Mouse (Mus musculus): ENCODE results near the gene Egln3. TPM values are rescaled to one million over a fixed set of nuclear protein-coding genes. Genes with fewer than 3 reads are reported as not detected.

Gene Egln3
- polyA plus RNA-seq, 1 experiment: 6.3 TPM

- no peaks in the 10 kb centered on the region for H3K4me1 ChIP-seq (ENCODE audit: control insufficient read depth, insufficient read depth, low read length)
Observed at GRCm38 (mm10) chr12:54226341-54226740, 22.7 kb upstream of the Egln3 start.

GRCm38 (mm10) chr12:54225610-54226009 is 21.9 kb upstream of the Egln3 start:
- TF ChIP-seq POLR2A (IDR thresholded peaks at IDR 0.05; ENCODE audit: extremely low read depth, insufficient read depth, low read length) (no peak), CTCF (IDR thresholded peaks at IDR 0.05; ENCODE audit: extremely low read depth, insufficient read depth, low read length) (no peak)
- Histone ChIP-seq H3K4me3 (ENCODE audit: insufficient read depth, low read length) (no peak overlapping the region), H3K4me1 (ENCODE audit: control insufficient read depth, insufficient read depth, low read length) (no peaks in the 10 kb centered on the region), H3K27ac (ENCODE audit: insufficient read depth, low read length) (no peak overlapping the region)

More at GRCm38 (mm10) chr12:54226341-54226740, 22.7 kb upstream of the Egln3 start:
- H3K4me3 ChIP-seq (ENCODE audit: insufficient read depth, low read length): no peak overlapping the region
- no peak overlapping the region for H3K27ac ChIP-seq (ENCODE audit: insufficient read depth, low read length)
- TF ChIP-seq POLR2A (IDR thresholded peaks at IDR 0.05; ENCODE audit: extremely low read depth, insufficient read depth, low read length) (no peak), CTCF (IDR thresholded peaks at IDR 0.05; ENCODE audit: extremely low read depth, insufficient read depth, low read length) (no peak)

- no peak for TF ChIP-seq POLR2A (IDR thresholded peaks at IDR 0.05; ENCODE audit: extremely low read depth, insufficient read depth, low read length)
- TF ChIP-seq CTCF (IDR thresholded peaks at IDR 0.05; ENCODE audit: extremely low read depth, insufficient read depth, low read length): no peak
- Histone ChIP-seq H3K4me1 (ENCODE audit: control insufficient read depth, insufficient read depth, low read length) (no peaks in the 10 kb centered on the region), H3K27ac (ENCODE audit: insufficient read depth, low read length) (no peak overlapping the region), H3K4me3 (ENCODE audit: insufficient read depth, low read length) (no peak overlapping the region)
Observed at GRCm38 (mm10) chr12:54225090-54225489, 21.4 kb upstream of the Egln3 start.

- H3K4me1 ChIP-seq (ENCODE audit: control insufficient read depth, insufficient read depth, low read length): no peaks in the 10 kb centered on the region
- H3K27ac ChIP-seq (ENCODE audit: insufficient read depth, low read length): no peak overlapping the region
- H3K4me3 ChIP-seq (ENCODE audit: insufficient read depth, low read length): no peak overlapping the region
- no peak for TF ChIP-seq POLR2A (IDR thresholded peaks at IDR 0.05; ENCODE audit: extremely low read depth, insufficient read depth, low read length)
- TF ChIP-seq CTCF (IDR thresholded peaks at IDR 0.05; ENCODE audit: extremely low read depth, insufficient read depth, low read length): no peak
Observed at GRCm38 (mm10) chr12:54222036-54222760, 18.5 kb upstream of the Egln3 start.

GRCm38 (mm10) chr12:54216673-54217072 is 13.0 kb upstream of the Egln3 start:
- H3K4me3 ChIP-seq (ENCODE audit: insufficient read depth, low read length): no peak overlapping the region
- H3K4me1 ChIP-seq (ENCODE audit: control insufficient read depth, insufficient read depth, low read length): no peaks in the 10 kb centered on the region
- no peak for TF ChIP-seq CTCF (IDR thresholded peaks at IDR 0.05; ENCODE audit: extremely low read depth, insufficient read depth, low read length)
- TF ChIP-seq POLR2A (IDR thresholded peaks at IDR 0.05; ENCODE audit: extremely low read depth, insufficient read depth, low read length): no peak
- no peak overlapping the region for H3K27ac ChIP-seq (ENCODE audit: insufficient read depth, low read length)

GRCm38 (mm10) chr12:54214426-54214825 is 10.8 kb upstream of the Egln3 start:
- TF ChIP-seq POLR2A (IDR thresholded peaks at IDR 0.05; ENCODE audit: extremely low read depth, insufficient read depth, low read length): no peak
- TF ChIP-seq CTCF (IDR thresholded peaks at IDR 0.05; ENCODE audit: extremely low read depth, insufficient read depth, low read length): no peak
- H3K4me3 ChIP-seq (ENCODE audit: insufficient read depth, low read length): no peak overlapping the region
- H3K4me1 ChIP-seq (ENCODE audit: control insufficient read depth, insufficient read depth, low read length): no peaks in the 10 kb centered on the region
- H3K27ac ChIP-seq (ENCODE audit: insufficient read depth, low read length): no peak overlapping the region

GRCm38 (mm10) chr12:54213871-54214270 is 10.2 kb upstream of the Egln3 start:
- Histone ChIP-seq H3K4me3 (ENCODE audit: insufficient read depth, low read length) (no peak overlapping the region), H3K4me1 (ENCODE audit: control insufficient read depth, insufficient read depth, low read length) (no peaks in the 10 kb centered on the region), H3K27ac (ENCODE audit: insufficient read depth, low read length) (no peak overlapping the region)
- TF ChIP-seq POLR2A (IDR thresholded peaks at IDR 0.05; ENCODE audit: extremely low read depth, insufficient read depth, low read length): no peak
- TF ChIP-seq CTCF (IDR thresholded peaks at IDR 0.05; ENCODE audit: extremely low read depth, insufficient read depth, low read length): no peak

- Histone ChIP-seq H3K4me1 (ENCODE audit: control insufficient read depth, insufficient read depth, low read length) (no peaks in the 10 kb centered on the region), H3K4me3 (ENCODE audit: insufficient read depth, low read length) (no peak overlapping the region), H3K27ac (ENCODE audit: insufficient read depth, low read length) (no peak overlapping the region)
- TF ChIP-seq CTCF (IDR thresholded peaks at IDR 0.05; ENCODE audit: extremely low read depth, insufficient read depth, low read length) (no peak), POLR2A (IDR thresholded peaks at IDR 0.05; ENCODE audit: extremely low read depth, insufficient read depth, low read length) (no peak)
Observed at GRCm38 (mm10) chr12:54213230-54213629, 9.6 kb upstream of the Egln3 start.

DNA sequence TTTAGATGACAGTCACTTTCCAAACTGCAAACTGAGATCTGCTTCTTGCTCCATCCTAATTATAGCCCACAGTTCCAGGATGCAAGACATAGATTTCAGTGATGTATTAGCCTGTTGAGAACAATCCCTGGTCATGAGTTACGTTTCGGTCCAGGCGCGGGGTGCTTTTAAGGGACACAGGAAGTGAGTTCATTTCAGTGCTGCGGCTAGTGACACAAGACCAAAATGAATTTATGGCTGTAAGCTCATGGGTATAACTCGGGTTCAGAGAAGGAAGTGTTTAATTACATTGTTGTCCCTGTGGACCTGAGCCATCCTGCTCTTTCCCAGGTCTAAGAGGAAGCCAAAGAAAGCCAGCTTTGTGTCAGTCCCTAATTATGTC is 5.5 kb upstream of the Egln3 start:
- no peak overlapping the region for H3K4me3 ChIP-seq (ENCODE audit: insufficient read depth, low read length)
- TF ChIP-seq POLR2A (IDR thresholded peaks at IDR 0.05; ENCODE audit: extremely low read depth, insufficient read depth, low read length) (no peak), CTCF (IDR thresholded peaks at IDR 0.05; ENCODE audit: extremely low read depth, insufficient read depth, low read length) (no peak)
- H3K27ac ChIP-seq (ENCODE audit: insufficient read depth, low read length): no peak overlapping the region
- H3K4me1 ChIP-seq (ENCODE audit: control insufficient read depth, insufficient read depth, low read length): no peaks in the 10 kb centered on the region

DNA sequence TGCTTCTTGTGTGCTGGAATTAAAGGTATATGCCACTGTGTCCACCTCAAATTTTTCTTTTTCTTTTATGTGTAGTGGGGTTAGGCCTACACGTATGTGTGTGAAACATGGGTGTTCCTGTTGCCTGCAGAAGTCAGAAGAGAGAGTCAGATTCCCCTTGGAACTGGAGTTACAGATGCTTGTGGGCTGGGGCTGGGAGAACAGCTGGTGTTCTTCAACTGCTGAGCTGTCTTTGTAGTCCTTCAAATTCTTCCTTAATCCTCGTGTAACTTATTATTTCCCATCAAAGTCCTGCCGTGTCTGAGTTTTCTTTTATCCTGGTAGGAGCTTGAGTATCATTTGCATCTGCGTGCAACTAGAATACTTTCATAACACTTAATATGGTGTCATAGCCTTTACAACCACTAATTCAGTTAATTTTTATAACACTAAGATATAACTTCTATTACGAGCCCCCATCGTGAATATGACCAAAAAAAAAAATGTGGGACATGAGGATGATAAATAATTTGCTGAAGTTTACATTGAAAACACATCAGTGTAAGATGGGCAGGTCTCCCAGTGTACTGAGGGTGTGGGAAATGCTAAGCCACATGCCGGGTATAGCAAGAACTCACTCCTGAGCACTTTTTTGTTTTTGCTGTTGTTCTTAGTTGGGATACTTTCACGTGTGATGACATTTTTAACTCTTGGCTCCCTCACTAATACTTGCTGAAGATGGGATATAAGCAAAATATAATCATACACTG is 4.9 kb upstream of the Egln3 start:
- H3K4me1 ChIP-seq (ENCODE audit: control insufficient read depth, insufficient read depth, low read length): no peaks in the 10 kb centered on the region
- H3K27ac ChIP-seq (ENCODE audit: insufficient read depth, low read length): no peak overlapping the region
- no peak overlapping the region for H3K4me3 ChIP-seq (ENCODE audit: insufficient read depth, low read length)
- no peak for TF ChIP-seq POLR2A (IDR thresholded peaks at IDR 0.05; ENCODE audit: extremely low read depth, insufficient read depth, low read length)
